Mouse (Mus musculus) embryonic facial prominence, embryonic 14.5 days (tissue): ENCODE data around the gene Ccdc124. TPM values are rescaled to one million over a fixed set of nuclear protein-coding genes. Genes with fewer than 3 reads are reported as not detected.
A peak's percentile ranks its signal among the peaks of the same experiment; 100 is the strongest.

Source experiments
- ATAC-seq: fragments of 200-750 bp; cut with Nextera tagmentation; 2 replicates; pipeline ENCODE4 v1.8.0; 2017; ENCODE audit warnings: low read depth, moderate number of reproducible peaks, moderate TSS enrichment
- DNase-seq: peaks from one replicate; pipeline ENCODE4 v3.0.0-alpha.2; 2015; ENCODE audit warnings: low spot score
- H3K27ac ChIP-seq: fragments of 300-500 bp; sonication (generic); replicated peaks from 2 replicates; pipeline ENCODE4 v1.5.1; 2014; ENCODE audit warnings: low read depth, mild to moderate bottlenecking, low read length, moderate library complexity
- H3K27me3 ChIP-seq: fragments of 300-500 bp; sonication (generic); replicated peaks from 2 replicates; pipeline ENCODE4 v1.6.1; 2014; ENCODE audit warnings: low read length; ENCODE audit not compliant: control insufficient read depth, insufficient read depth
- H3K36me3 ChIP-seq: fragments of 300-500 bp; sonication (generic); 2 replicates; pipeline ENCODE4 v1.6.1; 2014; ENCODE audit warnings: low read length, mixed read lengths; ENCODE audit not compliant: control insufficient read depth, insufficient read depth
- H3K4me1 ChIP-seq: fragments of 300-500 bp; sonication (generic); 2 replicates; pipeline ENCODE4 v1.6.1; 2014; ENCODE audit warnings: antibody characterized with exemption, low read length; ENCODE audit not compliant: control insufficient read depth, insufficient read depth
- H3K4me2 ChIP-seq: fragments of 300-500 bp; sonication (generic); 2 replicates; pipeline ENCODE4 v1.6.1; 2014; ENCODE audit warnings: low read depth, mild to moderate bottlenecking, low read length, moderate library complexity, mixed read lengths
- H3K4me3 ChIP-seq: fragments of 300-500 bp; sonication (generic); 2 replicates; pipeline ENCODE4 v1.5.1; 2014; ENCODE audit warnings: low read depth, mild to moderate bottlenecking, low read length
- H3K9ac ChIP-seq: fragments of 300-500 bp; sonication (generic); 2 replicates; pipeline ENCODE4 v1.6.1; 2014; ENCODE audit warnings: low read depth, mild to moderate bottlenecking, low read length, moderate library complexity, mixed read lengths
- H3K9me3 ChIP-seq: fragments of 300-500 bp; sonication (generic); 2 replicates; pipeline ENCODE4 v1.6.1; 2016; ENCODE audit warnings: low read length; ENCODE audit not compliant: control insufficient read depth
- WGBS: fragments of 180-500 bp; shearing (Covaris S2); extraction: QIAGEN DNeasy Blood & Tissue Kit; methylation state at CpG from one replicate; pipeline ENCODE4 v1.1.7; 2014; 5-methylcytosine and 5-hydroxymethylcytosine counted together
- microRNA-seq: library from miRNA; unstranded; fragments of <30 nt; microRNA quantifications from one replicate; pipeline ENCODE4, GENCODE M21; 2016; ENCODE audit warnings: borderline number of aligned reads
- polyA plus RNA-seq: library from polyadenylated mRNA; unstranded; fragments of >200 nt; fragmentation: Nextera tagmentation; extraction: Ambion mirVana; gene quantifications from 2 replicates; pipeline ENCODE4 v1.2.1, GENCODE M21; 2014

The Ccdc124 gene
- polyA plus RNA-seq, 1 experiment from 2014 or later, result 87.1 TPM

DNA sequence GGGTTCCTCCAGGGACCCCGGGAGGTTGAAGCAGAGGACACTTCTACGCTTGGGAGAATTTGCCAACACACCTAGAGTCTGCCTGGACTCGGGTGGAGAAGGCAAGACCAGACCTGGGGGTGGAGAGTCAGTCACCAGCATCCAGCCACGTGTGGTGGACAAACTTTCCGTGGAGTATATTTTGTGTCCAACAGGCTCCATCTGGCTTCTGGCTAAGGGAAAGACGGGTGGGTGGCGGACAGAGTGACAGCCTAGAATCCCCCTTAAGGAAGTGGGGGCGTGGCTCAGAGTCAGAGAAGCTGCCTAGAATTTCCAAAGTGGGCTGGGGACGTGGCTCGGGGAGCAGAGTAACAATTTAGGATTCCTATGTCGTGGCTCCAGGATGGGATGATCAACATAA lies 51.7 kb downstream of the Ccdc124 start:
- Histone ChIP-seq H3K4me3 (no peak overlapping the region), H3K4me2 (no peak overlapping the region), H3K4me1 (no peaks in the 10 kb centered on the region), H3K27ac (no peak overlapping the region), H3K9ac (no peak overlapping the region), H3K27me3 (peaks cover 6% of the 10 kb centered on the region), H3K36me3 (no peaks in the 10 kb centered on the region), H3K9me3 (peaks cover 20% of the 10 kb centered on the region; the same call in 1 of the 2 replicates)
- WGBS, result 32% methylated on average over 11 of the region's 11 CpGs
- ATAC-seq (no peak), DNase-seq (no peak)

GRCm38 (mm10) chr8:70821399-70821962 lies 52.3 kb downstream of the Ccdc124 start:
- 15% methylated on average over 30 of the region's 30 CpGs for WGBS
- H3K4me1 ChIP-seq, result no peaks in the 10 kb centered on the region
- peaks cover 16% of the 10 kb centered on the region; the same call in 1 of the 2 replicates for H3K9me3 ChIP-seq
- peak; percentile 60 for DNase-seq
- H3K36me3 ChIP-seq, result no peaks in the 10 kb centered on the region
- ATAC-seq, result peak; percentile 53; the same call in 1 of the 2 replicates
- H3K27ac ChIP-seq, result no peak overlapping the region
- no peak overlapping the region for H3K9ac ChIP-seq
- peaks cover 11% of the 10 kb centered on the region for H3K27me3 ChIP-seq
- H3K4me2 ChIP-seq, result no peak overlapping the region
- H3K4me3 ChIP-seq, result no peak overlapping the region

DNA sequence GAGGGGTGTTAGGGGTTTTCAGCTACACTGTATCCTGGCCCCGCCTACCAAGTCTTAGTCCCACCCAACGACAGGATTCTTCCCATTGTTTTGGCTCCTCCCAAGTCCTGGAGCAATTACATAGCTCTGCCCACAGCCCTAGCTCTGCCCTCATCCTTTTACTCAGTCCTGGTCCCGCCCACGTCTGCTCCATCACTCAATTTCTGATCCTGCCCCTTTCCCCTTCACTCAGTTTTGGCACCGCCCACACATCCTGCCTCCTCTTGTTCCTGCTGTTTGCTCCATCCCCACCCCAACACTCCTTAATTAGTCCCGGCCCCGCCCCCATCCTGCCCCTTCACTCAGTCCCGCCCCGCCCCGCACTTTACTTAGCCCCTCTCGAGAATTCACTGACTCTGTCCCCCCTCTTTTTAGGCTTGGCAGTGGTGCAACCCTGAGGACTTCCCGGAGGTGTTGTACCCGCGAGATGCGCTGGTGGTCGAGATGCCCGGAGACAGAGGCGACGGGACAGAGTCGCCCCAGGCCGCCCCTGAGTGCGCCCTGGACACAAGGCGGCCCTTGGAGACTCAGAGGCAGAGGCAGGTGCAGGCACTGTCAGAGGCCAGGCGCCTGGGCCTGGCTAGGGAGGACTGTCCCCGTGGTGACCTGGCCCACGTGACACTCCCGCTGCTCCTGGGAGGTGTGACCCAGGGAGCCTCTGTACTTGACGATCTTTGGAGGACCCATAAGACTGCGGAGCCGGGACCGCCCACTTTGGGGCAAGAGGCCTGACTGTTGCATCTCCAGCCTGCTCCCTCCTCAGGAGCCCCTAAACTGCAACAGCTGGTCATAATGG lies 53.4 kb downstream of the Ccdc124 start:
- H3K9ac ChIP-seq, result no peak overlapping the region
- H3K36me3 ChIP-seq, result no peaks in the 10 kb centered on the region
- no peak overlapping the region for H3K4me3 ChIP-seq
- H3K27me3 ChIP-seq, result peaks cover 19% of the 10 kb centered on the region
- H3K4me1 ChIP-seq, result no peaks in the 10 kb centered on the region
- peak; percentile 78 for DNase-seq
- H3K4me2 ChIP-seq, result no peak overlapping the region
- peaks cover 16% of the 10 kb centered on the region; the same call in 1 of the 2 replicates for H3K9me3 ChIP-seq
- 4% methylated on average over 29 of the region's 31 CpGs for WGBS
- peak; percentile 68 for ATAC-seq
- H3K27ac ChIP-seq, result no peak overlapping the region

Small RNA genes lying within 50 kb of the gene (microRNA-seq; reads per million reads assigned to microRNA genes)
- gene Mir7067, result 1.00 reads per million

Other genes with a start within 250 kb of the Ccdc124 start
- gene Gdf15, start 241.5 kb downstream of the Ccdc124 start, polyA plus RNA-seq, result 0.28 and 0.29 TPM in 2 replicates
- gene Pgpep1, start 213.5 kb downstream of the Ccdc124 start, polyA plus RNA-seq, result 59.8 and 62.7 TPM in 2 replicates
- gene Lsm4, start 200.7 kb downstream of the Ccdc124 start, polyA plus RNA-seq, result 199 and 223 TPM in 2 replicates
- gene Jund, start 175.0 kb downstream of the Ccdc124 start, polyA plus RNA-seq, result 103 and 121 TPM in 2 replicates
- gene Iqcn, start 170.5 kb downstream of the Ccdc124 start, polyA plus RNA-seq, result not detected in 2 replicates
- not detected in 2 replicates for gene Gm3336, start 155.4 kb downstream of the Ccdc124 start, polyA plus RNA-seq
- 0.16 and 0.22 TPM in 2 replicates for gene Pde4c, start 150.2 kb downstream of the Ccdc124 start, polyA plus RNA-seq
- gene Rab3a, start 119.3 kb downstream of the Ccdc124 start, polyA plus RNA-seq, result 36.3 and 39.0 TPM in 2 replicates
- gene Mpv17l2, start 113.0 kb downstream of the Ccdc124 start, polyA plus RNA-seq, result 34.2 and 36.5 TPM in 2 replicates
- gene Pik3r2, start 97.2 kb downstream of the Ccdc124 start, polyA plus RNA-seq, result 61.5 and 70.3 TPM in 2 replicates
- 13.5 and 14.9 TPM in 2 replicates for gene Mast3, start 68.9 kb downstream of the Ccdc124 start, polyA plus RNA-seq
- gene Il12rb1, start 65.5 kb downstream of the Ccdc124 start, polyA plus RNA-seq, result 0.07 and 0.19 TPM in 2 replicates
- gene Arrdc2, start 34.2 kb downstream of the Ccdc124 start, polyA plus RNA-seq, result 5.4 and 5.8 TPM in 2 replicates
- 2.9 and 3.4 TPM in 2 replicates for gene Kcnn1, start 10.7 kb downstream of the Ccdc124 start, polyA plus RNA-seq
- 0.42 and 0.58 TPM in 2 replicates for gene Slc5a5, start 18.8 kb upstream of the Ccdc124 start, polyA plus RNA-seq
- 5,430 and 5,481 TPM in 2 replicates for gene Rpl18a, start 23.5 kb upstream of the Ccdc124 start, polyA plus RNA-seq
- gene Map1s, start 32.0 kb upstream of the Ccdc124 start, polyA plus RNA-seq, result 41.3 and 49.7 TPM in 2 replicates